Mouse (Mus musculus) thymus, postnatal 0 days (tissue): ENCODE measurements at regions not wholly inside any gene's neighbourhood (a gene's known extent, or its start where the extent isn't known, plus 50 kb on each side); places are given as distances from the start of the nearest gene placed in this dataset.

Experiments
- DNase-seq: peaks from one replicate; pipeline ENCODE4 v3.0.0-alpha.2; 2015; ENCODE audit warnings: low spot score

DNA sequence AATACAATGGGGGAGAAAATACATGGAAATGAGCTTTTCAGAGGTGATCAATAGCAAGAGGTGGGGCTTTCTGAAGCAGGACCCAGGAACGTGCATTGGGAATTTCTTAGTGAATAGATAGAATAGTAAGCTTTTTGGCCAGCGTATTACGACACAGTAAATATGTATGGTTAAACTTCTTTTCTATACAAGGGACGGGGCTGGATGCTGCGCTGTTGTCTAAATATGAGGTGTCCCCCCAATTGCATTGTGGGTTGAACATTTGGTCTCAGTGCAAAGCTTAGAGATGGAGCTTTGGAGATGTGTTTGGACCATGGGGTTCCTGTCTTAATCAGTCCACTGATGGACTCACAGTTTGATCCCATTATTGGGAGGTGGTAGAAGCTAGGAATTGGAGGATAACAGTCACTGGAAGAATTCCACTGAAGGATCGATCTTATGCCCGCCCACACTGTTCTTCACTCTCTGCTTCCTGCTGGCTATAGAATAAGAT lies 168.6 kb downstream of the Gm19410 start:
- DNase-seq, result no peak

DNA sequence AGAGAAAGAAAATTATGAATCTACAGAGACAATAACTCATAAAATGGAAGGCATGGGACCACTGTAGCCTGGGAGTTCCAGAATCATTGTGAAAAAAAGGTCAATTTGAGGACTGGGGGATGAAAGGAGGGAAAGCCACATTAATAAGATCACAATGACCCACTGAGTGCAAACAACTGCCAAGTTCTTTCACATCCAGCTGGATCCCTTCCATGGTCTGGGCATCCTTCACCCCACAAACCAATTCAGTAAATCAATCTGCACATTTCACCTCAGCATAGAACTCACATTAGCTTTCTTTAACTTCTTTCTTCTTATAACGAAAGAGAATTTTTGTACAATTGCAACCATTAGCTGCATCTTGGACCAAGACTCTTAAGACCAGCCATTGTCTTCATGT lies 169.4 kb downstream of the Gm19410 start:
- no peak for DNase-seq

DNA sequence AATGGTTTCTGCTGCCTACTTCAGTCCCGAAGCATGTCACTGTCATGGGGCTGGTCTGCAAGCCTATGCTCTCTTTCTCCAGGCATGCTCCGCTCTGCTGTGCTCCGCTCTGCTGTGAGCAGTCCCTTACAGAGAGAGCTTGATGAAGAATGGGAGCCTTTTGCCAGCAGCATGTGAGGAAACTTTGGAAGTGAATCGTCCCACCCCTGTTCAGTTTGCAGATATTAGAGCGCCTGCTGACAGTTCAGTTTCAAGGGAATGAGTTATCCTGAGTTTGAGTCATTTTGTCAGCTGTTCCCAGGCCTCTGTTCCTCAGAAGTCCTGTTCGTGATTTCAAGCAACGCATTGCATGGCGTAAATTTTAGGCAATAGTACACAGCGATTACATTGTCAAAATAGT lies 173.6 kb downstream of the Gm19410 start:
- no peak for DNase-seq

DNA sequence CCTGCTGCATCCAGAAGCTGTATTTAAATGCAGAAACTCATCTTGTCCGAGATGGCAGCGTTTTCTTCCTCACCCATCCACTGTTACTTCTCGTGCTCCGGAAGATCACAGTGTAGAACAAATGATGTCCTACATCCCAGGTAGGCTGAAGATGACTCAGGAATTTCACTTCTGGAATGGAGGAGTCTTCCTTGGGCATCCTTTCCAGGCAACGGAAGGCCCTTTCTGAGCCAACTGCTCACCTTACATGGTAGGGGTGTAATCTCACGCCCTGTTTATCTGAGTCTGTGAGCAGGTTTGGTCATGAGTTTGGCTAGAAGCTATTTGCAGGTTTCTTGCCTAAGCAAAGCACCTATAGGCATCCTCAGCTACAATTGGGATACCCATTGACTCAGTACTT lies 176.9 kb downstream of the Gm19410 start:
- DNase-seq, result no peak

DNA sequence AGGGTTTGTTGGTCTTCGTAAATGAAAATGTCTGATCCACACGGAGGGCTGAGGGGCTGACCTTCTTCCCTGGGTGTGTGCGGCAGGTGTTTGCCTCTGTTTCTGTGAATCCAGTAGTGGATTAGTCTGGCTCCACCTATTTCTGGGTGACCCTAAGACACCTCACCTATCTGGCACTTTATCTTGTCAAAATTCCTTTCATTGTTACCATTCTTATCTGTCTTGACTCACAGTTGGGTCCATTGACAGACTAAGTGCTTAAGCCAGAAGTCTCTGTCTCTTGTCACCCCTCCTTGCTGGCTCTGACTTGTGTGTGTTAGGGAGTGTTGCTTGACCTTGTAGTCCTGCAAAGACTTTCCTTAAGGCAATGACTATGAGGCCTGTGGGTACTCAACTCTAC lies 178.1 kb downstream of the Gm19410 start:
- no peak for DNase-seq

DNA sequence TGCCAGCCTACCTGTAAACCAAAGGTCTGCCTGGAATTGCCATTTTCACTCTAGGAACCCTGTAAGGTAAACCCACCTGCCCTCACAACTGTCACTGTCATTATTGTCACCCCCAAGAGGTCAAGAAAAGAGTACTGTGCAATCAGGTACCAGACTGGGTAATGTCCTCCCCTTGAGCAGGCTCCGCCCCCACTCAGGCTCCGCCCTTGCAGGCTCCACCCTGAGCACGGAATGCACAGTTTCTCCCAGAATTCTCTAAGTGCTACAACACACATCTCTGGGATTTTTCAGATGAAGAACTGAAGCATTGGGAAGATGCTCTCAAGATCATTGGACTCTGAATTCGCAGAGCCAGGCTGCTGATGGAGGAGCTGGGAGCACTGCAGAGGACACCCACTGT lies 178.9 kb downstream of the Gm19410 start:
- no peak for DNase-seq

DNA sequence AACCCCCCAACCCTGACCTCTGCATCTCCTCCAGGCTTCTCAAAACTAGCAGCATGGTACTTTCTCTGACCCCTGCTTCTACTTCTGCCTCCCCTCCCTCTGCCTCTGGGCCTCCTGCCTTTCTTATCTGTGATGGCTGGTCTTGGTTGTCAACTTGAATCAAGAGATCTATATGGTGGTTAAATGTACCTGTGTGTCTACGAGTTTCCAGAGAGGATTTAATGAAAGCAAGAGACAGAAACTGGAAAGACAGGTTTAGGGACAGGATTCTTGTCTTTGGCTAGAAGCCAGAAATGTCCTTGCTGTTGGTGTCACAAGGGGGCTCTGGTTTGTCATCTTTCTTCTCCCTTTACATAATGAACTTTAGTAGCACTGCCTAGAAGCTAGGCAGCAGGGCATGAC lies 180.9 kb downstream of the Gm19410 start:
- peak; percentile 9 for DNase-seq

DNA sequence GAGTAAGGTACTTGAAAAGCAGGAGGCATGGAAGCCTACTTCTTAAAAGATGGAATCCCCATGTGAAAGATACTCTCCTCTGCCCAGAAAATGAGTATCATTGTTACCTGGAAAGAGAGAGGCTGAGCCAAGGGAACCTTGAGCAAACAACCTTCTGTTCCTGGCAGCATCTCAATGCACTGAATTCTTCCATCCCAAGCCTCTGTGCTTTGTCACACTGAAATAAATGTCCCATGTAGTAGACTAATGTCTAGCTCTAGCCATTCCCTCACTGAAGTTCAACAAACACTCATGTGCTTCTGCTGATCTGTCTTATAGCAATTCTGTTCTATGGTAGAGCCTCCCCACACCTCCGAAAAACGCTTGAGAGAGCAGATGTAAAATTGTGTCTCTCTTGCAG lies 182.6 kb downstream of the Gm19410 start:
- DNase-seq, result no peak

DNA sequence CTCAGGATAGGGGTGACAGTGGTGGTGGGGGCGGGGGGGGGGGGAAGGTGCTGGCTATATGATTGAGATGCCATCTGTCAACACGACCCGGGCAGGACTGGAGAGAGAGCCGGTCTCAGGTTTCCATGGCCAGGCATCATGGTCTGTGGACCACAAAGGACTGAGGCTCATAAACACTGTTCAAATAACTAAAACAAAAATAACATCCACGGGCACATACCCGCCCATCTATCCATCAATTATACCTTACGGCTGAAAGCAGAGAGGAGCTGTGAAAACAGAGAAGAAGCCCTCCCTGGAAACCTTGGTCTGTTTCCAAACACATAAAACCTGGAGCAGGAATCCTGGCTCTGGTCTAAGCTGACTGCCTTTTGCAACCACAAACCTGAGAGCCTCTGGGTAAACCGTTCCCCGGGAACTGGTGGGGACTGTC lies 183.2 kb downstream of the Gm19410 start:
- DNase-seq, result no peak

DNA sequence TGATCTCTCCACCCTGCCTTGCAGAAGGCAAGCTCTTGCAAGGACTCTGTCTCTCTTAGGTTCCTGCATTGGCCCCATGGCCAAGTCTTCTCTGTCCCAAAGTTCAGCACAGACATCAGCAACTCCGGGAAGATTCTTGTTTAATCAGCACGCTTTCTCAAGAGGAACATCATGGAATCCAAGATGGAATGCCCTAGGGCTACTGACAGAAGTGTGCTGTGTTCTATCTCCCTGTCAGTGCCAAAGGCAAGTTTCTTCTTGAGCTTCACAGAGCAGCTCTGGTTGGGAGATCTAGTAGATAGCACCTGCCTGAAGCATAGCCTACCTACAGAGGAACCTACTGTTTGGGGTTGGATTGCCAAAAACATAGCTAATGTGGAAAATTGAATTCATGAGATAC lies 189.9 kb downstream of the Gm19410 start:
- no peak for DNase-seq

DNA sequence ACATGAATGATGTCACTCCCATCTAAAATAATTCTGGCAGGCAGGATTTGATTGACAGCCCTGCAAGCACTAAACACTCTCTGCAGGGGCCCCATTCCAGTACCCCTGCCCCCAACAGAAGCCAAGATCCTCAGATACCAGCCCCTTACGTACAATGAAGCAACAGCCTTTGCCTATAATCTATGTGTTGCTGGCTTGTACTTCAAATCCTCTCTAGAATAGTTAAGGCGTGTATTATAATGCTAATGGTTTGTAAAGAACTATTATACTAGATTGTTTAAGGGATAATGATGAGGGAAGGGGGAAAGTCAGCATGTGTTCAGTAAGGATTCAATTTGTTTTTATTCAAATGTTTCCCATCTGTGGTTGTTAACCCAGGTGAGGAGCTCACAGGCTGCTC lies 190.7 kb downstream of the Gm19410 start:
- no peak for DNase-seq

DNA sequence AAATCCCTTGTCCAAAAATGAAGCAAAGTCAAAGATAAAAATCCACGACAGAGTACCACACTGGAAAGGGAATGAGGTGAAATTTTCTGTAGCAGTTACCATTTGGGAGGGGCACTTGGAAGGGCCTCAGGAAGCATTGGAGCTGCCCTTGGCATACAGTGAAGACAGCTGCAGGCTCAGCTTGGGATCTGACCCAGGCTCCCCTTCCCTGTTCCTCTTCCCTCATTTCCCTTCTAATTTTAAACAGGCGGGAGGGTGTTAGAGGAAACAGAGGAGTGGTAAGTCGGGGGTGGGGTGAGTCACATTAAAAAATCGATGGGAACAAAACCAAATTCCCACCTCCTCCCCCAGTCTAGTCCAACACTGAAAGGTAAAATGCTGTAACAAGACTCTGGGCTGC lies 193.6 kb downstream of the Gm19410 start:
- no peak for DNase-seq

DNA sequence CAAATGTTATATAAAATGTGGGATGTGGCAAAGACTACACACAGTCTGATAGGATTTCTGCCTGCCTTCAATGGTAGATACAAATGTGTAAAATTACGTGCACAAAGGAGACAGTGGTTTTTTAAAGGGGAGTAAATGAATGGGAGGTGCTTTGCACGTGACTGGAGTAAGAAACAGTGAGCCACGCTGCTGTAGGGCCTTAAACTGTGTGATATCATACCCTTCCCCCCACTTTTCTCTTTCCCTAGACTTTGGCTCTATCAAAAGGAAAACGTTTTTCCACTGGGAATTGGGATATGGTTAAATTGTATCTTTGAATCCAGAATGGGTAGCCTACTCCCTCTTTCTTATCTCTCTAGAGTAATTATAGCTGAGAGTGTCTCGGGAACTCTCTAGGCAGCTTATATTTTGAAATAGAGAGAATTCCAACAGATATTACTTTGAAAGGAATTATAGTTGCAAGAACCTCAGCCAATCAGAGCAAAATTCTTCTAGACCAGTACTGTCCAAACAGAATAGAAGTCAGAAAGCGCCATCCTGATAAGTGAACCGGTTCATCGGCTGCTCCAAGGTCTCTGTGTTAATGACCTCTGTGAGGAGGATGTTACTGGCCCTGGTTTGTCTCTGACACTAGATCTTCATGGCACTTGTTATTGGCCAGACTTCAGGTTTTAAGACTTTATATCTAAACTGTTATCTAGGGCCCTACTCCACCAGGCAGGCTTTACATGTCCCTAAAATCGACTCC lies 195.5 kb downstream of the Gm19410 start:
- no peak for DNase-seq

DNA sequence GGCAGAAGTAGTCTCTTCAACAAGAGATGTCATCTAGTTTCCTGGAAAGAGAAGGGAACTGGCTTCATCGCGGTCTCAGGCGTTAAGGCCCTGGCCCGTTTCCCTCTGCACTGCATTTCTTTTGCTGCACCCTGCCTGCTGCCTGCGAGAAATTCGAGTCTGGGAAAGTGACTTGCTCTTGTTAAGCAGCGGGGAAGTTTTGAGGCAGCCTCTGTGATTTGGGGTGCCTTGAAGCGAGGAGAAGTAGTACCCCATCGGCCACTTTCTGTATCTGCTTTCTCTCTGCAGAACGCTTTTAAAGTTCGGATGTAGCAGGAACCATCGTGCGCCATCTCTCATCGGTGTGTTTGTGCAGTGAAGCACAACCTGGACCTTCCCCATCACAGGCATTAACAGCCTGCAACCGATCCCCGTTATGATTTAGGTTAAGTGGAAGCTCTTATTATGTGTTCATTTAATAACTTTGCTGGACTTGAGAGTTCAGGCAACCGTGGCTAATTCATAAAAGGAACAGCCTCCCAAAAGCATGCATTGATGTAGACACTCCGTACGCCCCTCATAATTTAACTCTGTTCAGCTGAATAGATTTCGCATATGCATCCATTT lies 196.1 kb downstream of the Gm19410 start:
- DNase-seq, result no peak

DNA sequence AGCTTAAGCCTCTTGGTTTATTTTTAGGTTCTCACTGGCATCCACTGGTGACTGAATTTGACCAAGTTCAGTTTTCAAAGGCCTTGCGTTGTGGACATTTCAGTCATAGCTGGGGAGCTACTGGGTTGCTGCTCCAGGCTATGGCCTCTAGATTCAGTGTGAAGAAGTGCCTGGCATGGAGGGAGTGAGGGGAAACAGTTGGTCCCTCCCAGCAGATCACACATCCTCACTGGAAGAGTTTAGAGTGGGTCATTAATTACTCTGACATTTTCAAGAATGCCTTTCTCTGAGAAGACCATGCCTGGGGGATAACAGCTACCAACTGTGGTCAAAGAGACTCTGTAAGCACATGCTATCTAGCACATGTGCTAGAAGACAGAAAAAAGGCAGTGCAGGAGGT lies 199.3 kb downstream of the Gm19410 start:
- DNase-seq, result no peak

DNA sequence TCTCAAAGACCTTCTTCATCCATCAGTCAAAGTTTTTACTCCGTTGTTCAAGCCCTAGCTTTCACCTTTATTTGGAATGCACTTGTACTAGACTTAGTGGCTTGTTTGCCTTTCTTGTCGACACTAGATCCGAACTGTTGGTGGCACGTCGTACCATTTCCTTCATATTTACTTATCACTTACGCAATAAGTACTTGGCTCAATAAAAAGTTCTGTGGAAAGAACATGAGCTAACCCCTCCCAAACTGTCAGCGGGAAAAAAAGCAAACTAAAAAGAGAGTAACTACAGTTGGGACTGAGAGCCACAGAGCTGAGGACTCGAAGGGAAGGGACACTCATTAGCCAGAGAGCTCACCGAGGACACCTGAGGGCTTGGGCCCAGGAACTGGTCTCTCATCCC lies 202.8 kb downstream of the Gm19410 start:
- no peak for DNase-seq

DNA sequence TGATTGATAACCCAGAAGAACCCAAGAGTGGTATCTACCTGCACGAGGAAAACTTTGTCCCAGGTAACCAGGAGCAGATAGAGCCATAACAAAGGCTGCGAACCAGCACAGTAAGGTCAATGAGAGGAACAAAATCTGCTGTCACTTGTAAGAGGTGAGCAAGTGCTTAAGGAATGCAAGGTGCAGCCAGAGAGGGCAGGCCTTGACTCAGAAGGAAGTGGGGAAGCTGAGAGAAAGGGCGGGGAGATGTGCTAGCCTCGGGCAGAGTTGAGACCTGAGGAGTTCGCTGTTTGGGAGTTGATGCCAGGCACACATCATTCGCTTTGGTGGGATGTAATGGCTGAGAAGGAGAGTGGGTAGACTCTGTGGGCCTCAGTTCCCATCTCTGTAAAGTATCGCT lies 205.5 kb downstream of the Gm19410 start:
- DNase-seq, result no peak

DNA sequence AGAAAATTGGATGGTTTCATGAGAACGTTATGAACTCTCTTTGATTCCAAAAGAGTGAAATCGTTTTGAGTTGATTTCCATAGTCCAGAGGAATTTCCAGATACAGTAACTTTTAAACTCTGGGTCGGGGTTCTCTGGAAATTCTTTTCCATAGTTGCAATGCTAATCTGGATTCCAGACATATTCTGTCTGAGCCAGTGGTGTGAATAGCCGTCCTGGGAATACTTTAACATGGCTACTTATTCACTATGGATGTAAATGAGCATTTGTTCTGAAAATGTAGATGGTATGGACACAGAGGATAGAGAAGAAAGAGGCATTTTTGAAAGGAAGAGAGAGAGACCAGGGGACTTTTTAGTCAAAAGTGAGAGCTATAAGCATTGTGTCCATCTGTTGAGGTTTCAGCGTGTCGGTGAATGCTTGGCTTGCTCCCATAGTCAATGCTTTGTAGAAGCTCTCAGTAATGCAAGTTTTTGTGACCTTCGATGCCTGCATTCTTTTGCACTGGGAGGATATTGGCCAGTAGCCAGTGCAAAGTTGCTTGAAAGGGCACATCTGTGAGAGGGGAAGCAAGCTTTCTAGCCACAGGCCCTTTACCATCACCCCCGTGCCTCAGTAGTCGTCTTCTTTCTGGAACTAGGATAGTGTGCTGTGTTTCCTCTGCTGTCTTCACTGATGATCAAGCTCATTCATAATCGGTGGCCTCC lies 208.9 kb downstream of the Gm19410 start:
- no peak for DNase-seq

DNA sequence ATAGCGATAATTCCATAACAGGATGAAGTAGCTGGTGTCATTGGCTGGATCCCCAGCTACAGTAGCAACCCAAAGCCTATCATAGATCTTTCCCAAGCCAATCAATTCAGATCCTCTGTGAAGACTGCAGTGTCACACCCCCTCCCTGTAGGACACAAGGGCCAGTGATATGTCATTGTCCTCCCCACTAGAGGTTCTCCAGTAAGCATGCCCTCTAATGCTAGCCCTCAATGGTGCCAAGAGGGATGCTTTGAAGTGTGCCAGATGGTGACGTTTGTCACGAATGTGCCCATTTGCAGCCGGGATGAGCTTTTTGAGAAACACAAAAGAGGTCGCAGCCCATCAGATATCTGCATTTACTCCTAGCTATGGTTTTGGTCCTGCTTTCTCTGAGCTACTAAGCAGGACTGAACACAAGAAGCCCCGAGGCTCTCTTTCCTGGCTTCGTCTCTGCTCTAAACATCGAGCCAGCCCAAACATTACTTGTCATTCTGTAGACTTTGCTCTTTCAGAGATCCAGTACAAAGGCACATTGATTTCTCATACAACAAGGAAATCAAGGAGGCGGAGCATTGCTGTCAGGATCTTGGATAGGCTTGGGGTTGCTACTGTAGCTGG lies 214.2 kb downstream of the Gm19410 start:
- DNase-seq, result no peak

DNA sequence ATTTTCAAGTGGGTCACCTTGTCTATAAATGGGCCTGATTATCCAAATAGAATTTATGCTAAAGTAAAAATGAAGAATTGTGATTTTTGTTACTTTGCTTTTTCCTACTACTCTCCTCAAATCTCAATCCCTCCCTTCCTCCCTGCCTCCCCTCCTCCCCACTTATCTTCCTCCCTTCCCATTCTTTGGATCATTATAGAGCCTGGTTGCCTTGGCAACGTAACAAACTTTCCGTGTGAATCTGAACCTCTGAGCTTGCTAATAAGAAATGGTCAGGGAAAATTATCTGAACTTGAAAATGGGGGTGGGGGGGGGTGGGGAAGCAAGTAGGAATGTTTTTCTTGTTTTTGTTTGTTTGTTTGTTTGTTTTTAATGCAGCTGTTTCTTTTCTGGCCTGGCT lies 217.5 kb downstream of the Gm19410 start:
- DNase-seq, result no peak

DNA sequence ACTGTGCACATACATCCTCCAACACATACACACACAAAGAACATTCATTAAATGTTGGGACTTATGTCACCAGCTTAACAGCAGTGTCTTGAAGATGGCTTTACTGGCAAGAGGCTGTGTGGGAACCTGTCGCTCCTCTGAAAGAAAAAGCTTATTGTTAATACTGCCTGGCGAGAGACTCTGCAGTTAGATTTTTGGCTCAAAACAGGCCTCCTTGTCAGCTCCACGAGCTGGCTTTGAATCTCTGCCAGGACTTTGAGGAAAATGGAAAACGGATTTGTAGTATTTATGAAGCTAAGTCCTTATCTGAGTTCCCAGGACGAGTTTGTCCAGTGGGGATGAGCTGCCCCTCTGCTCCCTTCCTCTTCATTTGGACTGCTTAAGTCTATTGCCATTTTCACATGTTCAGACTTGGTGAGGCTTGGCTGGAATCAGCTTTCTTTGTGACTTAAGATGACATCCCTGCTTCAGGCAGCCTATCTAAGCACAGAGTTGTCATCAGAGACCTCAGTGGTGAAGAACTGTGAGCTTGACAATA lies 219.6 kb downstream of the Gm19410 start:
- no peak for DNase-seq

DNA sequence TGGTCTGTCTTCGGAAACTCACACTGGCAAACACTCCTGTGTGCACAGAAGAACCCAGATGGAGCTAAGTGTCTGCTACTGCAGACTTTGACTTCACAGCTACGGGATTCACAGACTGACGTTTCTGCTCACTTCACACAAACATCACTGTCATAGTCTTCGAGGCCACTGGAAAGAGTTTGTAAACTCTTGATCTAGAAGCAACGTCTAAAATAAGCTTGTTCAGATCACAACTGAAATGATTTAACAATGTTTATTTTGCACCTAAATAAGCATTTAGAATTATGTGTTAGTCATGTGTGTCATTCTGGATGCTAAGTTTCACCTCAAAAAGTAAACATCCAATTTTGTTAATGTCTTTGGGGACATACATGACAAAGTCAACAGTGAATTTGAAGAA lies 221.7 kb downstream of the Gm19410 start:
- DNase-seq, result no peak
